Comparison of ENCODE assay signal across 18 mouse cellular contexts in the genomic region with DNA sequence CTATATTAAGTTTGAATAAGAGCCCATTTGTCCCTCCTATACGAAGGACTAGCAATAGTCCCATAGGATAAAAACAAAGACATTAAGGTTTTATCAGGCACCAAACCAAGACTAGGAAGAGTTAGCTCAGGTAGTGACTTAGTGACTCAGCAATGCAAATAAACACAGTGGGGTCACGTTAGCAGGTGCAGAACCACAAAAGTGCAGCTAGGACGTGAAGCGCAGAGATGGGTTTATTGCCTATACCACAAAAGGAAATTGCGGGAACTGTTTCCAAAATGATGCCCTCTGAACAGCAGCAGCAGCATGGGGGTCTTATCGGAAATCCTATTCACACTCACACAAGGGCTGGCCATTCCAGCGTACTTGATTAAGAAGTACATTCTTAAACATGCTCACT.
"Had no signal": no experiment of that assay in that cellular context is flagged by ENCODE, and none has a peak within 500 bp of the region (broad histone marks: within the 10 kb centered on the region; RNA-seq: fewer than 3 reads in every experiment).

No protein-coding gene starts in this region.

- H3K27me3 ChIP-seq: limb, embryonic 12.5 days; limb, embryonic 15.5 days; midbrain, embryonic 12.5 days; neural tube, embryonic 13.5 days had no signal

- H3K9ac ChIP-seq: limb, embryonic 12.5 days; limb, embryonic 15.5 days; liver, embryonic 14.5 days; liver, postnatal 0 days; lung, embryonic 14.5 days; midbrain, embryonic 12.5 days; neural tube, embryonic 13.5 days had no signal

- DNase-seq: kidney, adult 18-20 months; kidney, adult 9 months; kidney, postnatal 14 days; kidney, postnatal 4 days; left cerebral cortex, postnatal 4 days; liver, postnatal 0 days; lung, embryonic 14.5 days; retina, postnatal 1 day had no signal

- ATAC-seq: intestine, embryonic 16.5 days; liver, postnatal 0 days; midbrain, embryonic 16.5 days had no signal

- H3K4me3 ChIP-seq: limb, embryonic 12.5 days; limb, embryonic 15.5 days; midbrain, embryonic 12.5 days; myocyte; neural tube, embryonic 13.5 days had no signal

- H3K9me3 ChIP-seq: limb, embryonic 12.5 days; limb, embryonic 15.5 days; midbrain, embryonic 12.5 days; neural tube, embryonic 13.5 days had no signal

- H3K27ac ChIP-seq: limb, embryonic 12.5 days; limb, embryonic 15.5 days; liver, embryonic 14.5 days; macrophage; midbrain, embryonic 12.5 days; neural tube, embryonic 13.5 days had no signal

- H3K36me3 ChIP-seq: limb, embryonic 12.5 days; limb, embryonic 15.5 days; midbrain, embryonic 12.5 days; neural tube, embryonic 13.5 days had no signal

- H3K4me2 ChIP-seq: limb, embryonic 12.5 days; limb, embryonic 15.5 days; liver, embryonic 11.5 days; lung, embryonic 14.5 days; midbrain, embryonic 12.5 days; neural tube, embryonic 13.5 days had no signal

- H3K4me1 ChIP-seq: limb, embryonic 12.5 days; limb, embryonic 15.5 days; midbrain, embryonic 12.5 days had no signal
